Mouse (Mus musculus): ENCODE measurements around the gene Camk1d. TPM values are rescaled to one million over a fixed set of nuclear protein-coding genes. Genes with fewer than 3 reads are reported as not detected.

The Camk1d gene
- total and polyA plus RNA-seq, 2 experiments from 2014 or later = 1.1 to 2.2 TPM

GRCm38 (mm10) chr2:5563685-5564084 lies 150.6 kb downstream of the Camk1d start:
- H3K9ac ChIP-seq (replicated peaks; ENCODE audit: low read depth, low read length) = no peak overlapping the region
- DNase-seq (ENCODE audit: low spot score) = no peak

GRCm38 (mm10) chr2:5561446-5561845 lies 152.9 kb downstream of the Camk1d start:
- Histone ChIP-seq H3K4me2 (ENCODE audit: low read depth, low read length) (no peak overlapping the region), H3K36me3 (replicated peaks; ENCODE audit: control insufficient read depth, insufficient read depth, low read length) (no peaks in the 10 kb centered on the region), H3K27ac (ENCODE audit: low read depth) (no peak overlapping the region), H3K9ac (replicated peaks; ENCODE audit: low read depth, low read length) (no peak overlapping the region), H3K27me3 (ENCODE audit: control insufficient read depth, insufficient read depth, low read length) (no peaks in the 10 kb centered on the region), H3K4me1 (ENCODE audit: control insufficient read depth, insufficient read depth) (no peaks in the 10 kb centered on the region), H3K4me3 (ENCODE audit: low read depth, low read length) (no peak overlapping the region), H3K9me3 (replicated peaks; ENCODE audit: control insufficient read depth, low read length) (no peaks in the 10 kb centered on the region)
- TF ChIP-seq EP300 (IDR thresholded peaks at IDR 0.05; ENCODE audit: low read depth) (no peak), CTCF (IDR thresholded peaks at IDR 0.05; ENCODE audit: low read depth) (no peak)
- no peak for DNase-seq (ENCODE audit: low spot score)
- 85% methylated on average over 3 of the region's 3 CpGs for WGBS
- no peak for ATAC-seq (ENCODE audit: insufficient read depth, low read depth)

More at GRCm38 (mm10) chr2:5563685-5564084, 150.6 kb downstream of the Camk1d start:
- no peaks in the 10 kb centered on the region for H3K27me3 ChIP-seq (ENCODE audit: control insufficient read depth, insufficient read depth, low read length)
- H3K36me3 ChIP-seq (replicated peaks; ENCODE audit: control insufficient read depth, insufficient read depth, low read length) = no peaks in the 10 kb centered on the region
- H3K27ac ChIP-seq (ENCODE audit: low read depth) = no peak overlapping the region
- no peak for TF ChIP-seq EP300 (IDR thresholded peaks at IDR 0.05; ENCODE audit: low read depth)
- no peak for TF ChIP-seq CTCF (IDR thresholded peaks at IDR 0.05; ENCODE audit: low read depth)
- ATAC-seq (ENCODE audit: insufficient read depth, low read depth) = no peak
- H3K9me3 ChIP-seq (replicated peaks; ENCODE audit: control insufficient read depth, low read length) = no peaks in the 10 kb centered on the region
- H3K4me3 ChIP-seq (ENCODE audit: low read depth, low read length) = no peak overlapping the region
- no peaks in the 10 kb centered on the region for H3K4me1 ChIP-seq (ENCODE audit: control insufficient read depth, insufficient read depth)
- no peak overlapping the region for H3K4me2 ChIP-seq (ENCODE audit: low read depth, low read length)
- WGBS = 72% methylated on average over 4 of the region's 4 CpGs

- H3K36me3 ChIP-seq (replicated peaks; ENCODE audit: control insufficient read depth, insufficient read depth, low read length) = no peaks in the 10 kb centered on the region
- no peak overlapping the region for H3K4me2 ChIP-seq (ENCODE audit: low read depth, low read length)
- H3K4me3 ChIP-seq (ENCODE audit: low read depth, low read length) = no peak overlapping the region
- no peak overlapping the region for H3K9ac ChIP-seq (replicated peaks; ENCODE audit: low read depth, low read length)
- no peak overlapping the region for H3K27ac ChIP-seq (ENCODE audit: low read depth)
- TF ChIP-seq CTCF (IDR thresholded peaks at IDR 0.05; ENCODE audit: low read depth) (no peak), EP300 (IDR thresholded peaks at IDR 0.05; ENCODE audit: low read depth) (no peak)
- no peaks in the 10 kb centered on the region for H3K4me1 ChIP-seq (ENCODE audit: control insufficient read depth, insufficient read depth)
- H3K9me3 ChIP-seq (replicated peaks; ENCODE audit: control insufficient read depth, low read length) = no peaks in the 10 kb centered on the region
- DNase-seq (ENCODE audit: low spot score) (no peak), ATAC-seq (ENCODE audit: insufficient read depth, low read depth) (no peak)
- no peaks in the 10 kb centered on the region for H3K27me3 ChIP-seq (ENCODE audit: control insufficient read depth, insufficient read depth, low read length)
- WGBS = 83% methylated on average over 3 of the region's 3 CpGs
Measured at GRCm38 (mm10) chr2:5553264-5553663, 161.1 kb downstream of the Camk1d start.

- no peak for ATAC-seq (ENCODE audit: insufficient read depth, low read depth)
- H3K9me3 ChIP-seq (replicated peaks; ENCODE audit: control insufficient read depth, low read length) = no peaks in the 10 kb centered on the region
Measured at GRCm38 (mm10) chr2:5551758-5552255, 162.5 kb downstream of the Camk1d start.

GRCm38 (mm10) chr2:5549334-5549733 lies 165.0 kb downstream of the Camk1d start:
- no peak for TF ChIP-seq CTCF (IDR thresholded peaks at IDR 0.05; ENCODE audit: low read depth)
- no peak for TF ChIP-seq EP300 (IDR thresholded peaks at IDR 0.05; ENCODE audit: low read depth)
- H3K4me1 ChIP-seq (ENCODE audit: control insufficient read depth, insufficient read depth) = no peaks in the 10 kb centered on the region
- no peak overlapping the region for H3K4me2 ChIP-seq (ENCODE audit: low read depth, low read length)
- no peak overlapping the region for H3K9ac ChIP-seq (replicated peaks; ENCODE audit: low read depth, low read length)
- H3K27me3 ChIP-seq (ENCODE audit: control insufficient read depth, insufficient read depth, low read length) = no peaks in the 10 kb centered on the region
- no peaks in the 10 kb centered on the region for H3K36me3 ChIP-seq (replicated peaks; ENCODE audit: control insufficient read depth, insufficient read depth, low read length)
- no peak for DNase-seq (ENCODE audit: low spot score)
- no peaks in the 10 kb centered on the region for H3K9me3 ChIP-seq (replicated peaks; ENCODE audit: control insufficient read depth, low read length)
- WGBS = 83% methylated on average over 2 of the region's 2 CpGs
- no peak for ATAC-seq (ENCODE audit: insufficient read depth, low read depth)
- no peak overlapping the region for H3K27ac ChIP-seq (ENCODE audit: low read depth)
- no peak overlapping the region for H3K4me3 ChIP-seq (ENCODE audit: low read depth, low read length)

More at GRCm38 (mm10) chr2:5551758-5552255, 162.5 kb downstream of the Camk1d start:
- WGBS = 85% methylated on average over 5 of the region's 5 CpGs
- no peaks in the 10 kb centered on the region for H3K36me3 ChIP-seq (replicated peaks; ENCODE audit: control insufficient read depth, insufficient read depth, low read length)
- H3K27me3 ChIP-seq (ENCODE audit: control insufficient read depth, insufficient read depth, low read length) = no peaks in the 10 kb centered on the region
- no peak for DNase-seq (ENCODE audit: low spot score)
- H3K9ac ChIP-seq (replicated peaks; ENCODE audit: low read depth, low read length) = no peak overlapping the region
- no peak overlapping the region for H3K27ac ChIP-seq (ENCODE audit: low read depth)
- H3K4me1 ChIP-seq (ENCODE audit: control insufficient read depth, insufficient read depth) = no peaks in the 10 kb centered on the region
- H3K4me2 ChIP-seq (ENCODE audit: low read depth, low read length) = no peak overlapping the region
- no peak for TF ChIP-seq EP300 (IDR thresholded peaks at IDR 0.05; ENCODE audit: low read depth)
- no peak for TF ChIP-seq CTCF (IDR thresholded peaks at IDR 0.05; ENCODE audit: low read depth)
- H3K4me3 ChIP-seq (ENCODE audit: low read depth, low read length) = no peak overlapping the region

- H3K9ac ChIP-seq (replicated peaks; ENCODE audit: low read depth, low read length) = no peak overlapping the region
- no peak for TF ChIP-seq CTCF (IDR thresholded peaks at IDR 0.05; ENCODE audit: low read depth)
- TF ChIP-seq EP300 (IDR thresholded peaks at IDR 0.05; ENCODE audit: low read depth) = no peak
Measured at GRCm38 (mm10) chr2:5548872-5549271, 165.4 kb downstream of the Camk1d start.

More at GRCm38 (mm10) chr2:5548872-5549271, 165.4 kb downstream of the Camk1d start:
- no peak overlapping the region for H3K4me2 ChIP-seq (ENCODE audit: low read depth, low read length)
- no peak overlapping the region for H3K4me3 ChIP-seq (ENCODE audit: low read depth, low read length)
- DNase-seq (ENCODE audit: low spot score) (no peak), ATAC-seq (ENCODE audit: insufficient read depth, low read depth) (no peak)
- no peaks in the 10 kb centered on the region for H3K36me3 ChIP-seq (replicated peaks; ENCODE audit: control insufficient read depth, insufficient read depth, low read length)
- H3K27me3 ChIP-seq (ENCODE audit: control insufficient read depth, insufficient read depth, low read length) = no peaks in the 10 kb centered on the region
- H3K4me1 ChIP-seq (ENCODE audit: control insufficient read depth, insufficient read depth) = no peaks in the 10 kb centered on the region
- 89% methylated on average over 4 of the region's 4 CpGs for WGBS
- no peak overlapping the region for H3K27ac ChIP-seq (ENCODE audit: low read depth)
- H3K9me3 ChIP-seq (replicated peaks; ENCODE audit: control insufficient read depth, low read length) = no peaks in the 10 kb centered on the region

Measured in heart, postnatal 0 days (tissue).